Mouse (Mus musculus) megakaryocyte, embryonic 14.5 days (primary cell): ENCODE results near the gene Crispld2. TPM values are rescaled to one million over a fixed set of nuclear protein-coding genes. Genes with fewer than 3 reads are reported as not detected.

Experiments
- H3K27me3 ChIP-seq: replicated peaks from 2 replicates; pipeline ENCODE3; 2012; ENCODE audit warnings: inconsistent platforms
- H3K36me3 ChIP-seq: replicated peaks from 2 replicates; pipeline ENCODE3; 2012; ENCODE audit warnings: low read length, inconsistent platforms, mixed read lengths
- H3K4me1 ChIP-seq: 2 replicates; pipeline ENCODE4 v1.6.1; 2012; ENCODE audit warnings: inconsistent platforms
- H3K4me3 ChIP-seq: replicated peaks from 2 replicates; pipeline ENCODE3; 2012; ENCODE audit warnings: moderate library complexity, mild to moderate bottlenecking, inconsistent platforms
- H3K9me3 ChIP-seq: 2 replicates; pipeline ENCODE4 v1.6.1; 2012; ENCODE audit warnings: inconsistent platforms
- FLI1 ChIP-seq: IDR thresholded peaks from 2 replicates; pipeline ENCODE4 v1.6.1; 2012; ENCODE audit warnings: low read length, inconsistent platforms, mixed read lengths
- GATA1 ChIP-seq: IDR thresholded peaks from 3 replicates; pipeline ENCODE4 v1.6.1; 2012; ENCODE audit warnings: mixed read lengths, low read length, inconsistent platforms, borderline replicate concordance
- polyA plus RNA-seq: library from polyadenylated mRNA; stranded (reverse); fragments of >175 nt; gene quantifications from 2 replicates; pipeline ENCODE4 v1.2.3, GENCODE M21; 2012; ENCODE audit warnings: low replicate concordance; ENCODE audit not compliant: insufficient read depth

Gene Crispld2
- polyA plus RNA-seq, 1 experiment: 0.83 TPM

GRCm38 (mm10) chr8:119960531-119961104 lies 31.6 kb upstream of the Crispld2 start:
- H3K4me1 ChIP-seq: peaks cover 2% of the 10 kb centered on the region; the same call in 1 of the 2 replicates
- H3K36me3 ChIP-seq: peaks cover 27% of the 10 kb centered on the region
- no peak overlapping the region for H3K4me3 ChIP-seq
- no peak for TF ChIP-seq FLI1
- no peak for TF ChIP-seq GATA1
- H3K27me3 ChIP-seq: peaks cover 29% of the 10 kb centered on the region
- peaks cover 1% of the 10 kb centered on the region for H3K9me3 ChIP-seq

- Histone ChIP-seq H3K27me3 (peaks cover 61% of the 10 kb centered on the region), H3K4me1 (no peaks in the 10 kb centered on the region; the same call in 1 of the 2 replicates)
These were observed 27.4 kb upstream of the Crispld2 start for GRCm38 (mm10) chr8:119964859-119965258.

DNA sequence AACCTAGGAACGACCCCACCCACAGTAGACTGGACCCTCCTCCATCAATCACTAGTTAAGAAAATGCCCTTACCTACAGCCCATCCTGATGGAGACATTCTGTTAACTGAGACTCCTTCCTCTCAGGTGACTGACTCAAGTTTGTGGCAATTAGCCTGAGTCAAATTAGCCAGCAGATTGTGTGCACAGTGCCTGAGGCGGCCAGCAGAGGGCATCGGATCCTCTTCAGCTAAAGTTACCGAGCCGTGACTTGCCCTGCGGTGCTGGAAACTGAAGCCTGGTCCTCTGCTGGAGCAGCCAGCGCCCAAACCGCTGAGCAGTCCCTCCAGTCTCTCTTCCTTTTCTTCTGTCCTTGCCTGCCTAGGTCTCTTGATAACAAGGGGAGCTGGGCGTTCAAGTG lies 24.8 kb upstream of the Crispld2 start:
- Histone ChIP-seq H3K36me3 (no peaks in the 10 kb centered on the region), H3K4me3 (no peak overlapping the region), H3K4me1 (peaks cover 2% of the 10 kb centered on the region), H3K27me3 (peaks cover 75% of the 10 kb centered on the region), H3K9me3 (peaks cover 66% of the 10 kb centered on the region)
- no peak for TF ChIP-seq FLI1
- TF ChIP-seq GATA1: no peak

More at GRCm38 (mm10) chr8:119964859-119965258, 27.4 kb upstream of the Crispld2 start:
- H3K36me3 ChIP-seq: no peaks in the 10 kb centered on the region
- peaks cover 41% of the 10 kb centered on the region for H3K9me3 ChIP-seq
- H3K4me3 ChIP-seq: no peak overlapping the region
- TF ChIP-seq FLI1: no peak
- no peak for TF ChIP-seq GATA1

DNA sequence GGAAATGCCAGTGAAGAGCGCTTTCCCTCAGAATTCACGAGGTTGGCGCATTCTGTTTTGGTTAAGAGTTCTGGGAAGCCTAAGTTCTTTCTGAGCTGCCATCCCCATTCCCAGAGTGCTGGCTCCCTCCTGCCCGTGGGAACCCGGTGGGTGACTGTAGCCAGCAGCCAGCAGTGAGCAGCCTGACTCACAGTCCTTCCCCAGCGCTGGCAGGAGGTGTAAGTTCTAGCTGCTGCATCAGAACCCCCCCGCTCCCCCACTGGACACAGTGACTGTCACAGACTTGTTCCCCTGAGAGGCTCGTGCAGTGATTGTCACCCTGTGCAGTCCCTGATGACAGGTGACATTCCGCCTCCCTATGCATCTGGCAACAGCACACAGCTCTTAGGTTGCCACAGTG lies 22.1 kb upstream of the Crispld2 start:
- peaks cover 90% of the 10 kb centered on the region for H3K9me3 ChIP-seq
- TF ChIP-seq FLI1 (no peak), GATA1 (no peak)
- peaks cover 6% of the 10 kb centered on the region for H3K4me1 ChIP-seq
- H3K4me3 ChIP-seq: peak overlapping the region; percentile 40
- peaks cover 79% of the 10 kb centered on the region for H3K27me3 ChIP-seq
- H3K36me3 ChIP-seq: no peaks in the 10 kb centered on the region

DNA sequence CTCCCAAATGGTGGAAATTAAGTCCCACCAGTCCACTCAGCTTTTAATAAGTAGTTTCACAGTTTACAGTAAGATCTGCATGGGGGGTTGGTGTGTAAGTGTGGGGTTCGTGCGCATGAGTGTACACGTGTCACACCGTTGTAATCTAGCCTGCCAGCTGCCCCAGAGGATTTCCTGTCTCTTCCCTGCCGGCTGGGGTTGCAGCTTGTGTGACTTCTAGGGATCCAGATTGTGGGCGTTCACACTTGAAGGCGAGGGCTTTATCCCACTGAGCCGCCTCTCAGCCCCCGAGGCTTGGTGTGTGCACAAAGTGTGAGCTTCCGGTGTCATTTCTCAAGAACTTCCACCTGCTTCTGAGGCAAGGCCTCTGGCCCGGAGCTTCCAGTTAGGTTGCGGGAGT lies 19.7 kb upstream of the Crispld2 start:
- Histone ChIP-seq H3K27me3 (peaks cover 74% of the 10 kb centered on the region), H3K4me1 (peaks cover 6% of the 10 kb centered on the region), H3K9me3 (peaks cover 70% of the 10 kb centered on the region), H3K36me3 (no peaks in the 10 kb centered on the region), H3K4me3 (no peak overlapping the region)
- TF ChIP-seq FLI1 (no peak), GATA1 (no peak)

- Histone ChIP-seq H3K27me3 (peaks cover 63% of the 10 kb centered on the region), H3K9me3 (peaks cover 10% of the 10 kb centered on the region), H3K36me3 (no peaks in the 10 kb centered on the region), H3K4me3 (peak overlapping the region; percentile 38), H3K4me1 (peaks cover 8% of the 10 kb centered on the region)
- no peak for TF ChIP-seq FLI1
- TF ChIP-seq GATA1: no peak
These were observed 13.4 kb upstream of the Crispld2 start for GRCm38 (mm10) chr8:119978770-119979381.

DNA sequence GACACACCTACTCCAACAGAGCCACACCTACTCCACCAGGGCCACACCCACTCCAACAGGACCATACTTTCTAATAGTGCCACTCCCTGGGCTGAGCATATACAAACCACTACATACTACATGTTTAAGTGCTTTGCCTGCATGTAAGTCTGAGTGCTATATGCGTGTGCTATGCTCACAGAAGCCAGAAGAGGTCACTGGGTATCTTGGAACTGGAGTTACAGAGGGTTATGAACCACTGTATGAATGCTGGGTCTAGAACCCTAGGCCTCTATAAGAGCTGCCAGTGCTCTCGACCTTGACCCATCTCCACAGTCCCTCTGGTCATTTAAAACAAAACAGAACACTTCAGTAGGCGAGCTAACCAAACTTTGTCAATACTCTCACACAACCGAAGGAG lies 11.0 kb upstream of the Crispld2 start:
- Histone ChIP-seq H3K4me1 (peaks cover 8% of the 10 kb centered on the region), H3K36me3 (no peaks in the 10 kb centered on the region), H3K9me3 (no peaks in the 10 kb centered on the region), H3K4me3 (no peak overlapping the region), H3K27me3 (peaks cover 57% of the 10 kb centered on the region)
- TF ChIP-seq FLI1: no peak
- no peak for TF ChIP-seq GATA1

- Histone ChIP-seq H3K9me3 (no peaks in the 10 kb centered on the region), H3K4me3 (no peak overlapping the region), H3K36me3 (no peaks in the 10 kb centered on the region), H3K4me1 (peaks cover 4% of the 10 kb centered on the region), H3K27me3 (peaks cover 56% of the 10 kb centered on the region)
- TF ChIP-seq FLI1 (no peak), GATA1 (no peak)
These were observed 8.2 kb upstream of the Crispld2 start for GRCm38 (mm10) chr8:119984085-119984484.

DNA sequence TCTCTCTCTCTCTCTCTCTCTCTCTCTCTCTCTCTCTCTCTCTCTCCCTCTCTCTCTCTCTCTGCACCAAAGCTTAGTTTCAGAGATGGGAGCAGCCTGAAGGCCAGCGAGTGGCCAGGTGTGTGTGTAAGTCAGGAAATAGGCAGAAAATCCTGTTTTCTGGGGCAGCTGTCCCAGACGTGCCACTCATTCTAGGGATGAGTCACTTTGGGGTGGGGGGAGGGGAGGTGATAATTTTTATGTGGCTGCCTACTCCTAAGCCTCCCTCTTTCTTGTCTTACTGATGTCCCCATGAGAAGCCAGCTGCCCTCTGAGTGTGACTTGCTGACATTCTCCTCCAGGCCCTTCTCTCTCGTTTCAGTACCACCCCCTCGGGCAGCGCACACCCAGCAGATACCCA lies 6.1 kb upstream of the Crispld2 start:
- TF ChIP-seq GATA1 (no peak), FLI1 (no peak)
- H3K4me3 ChIP-seq: no peak overlapping the region
- peaks cover 60% of the 10 kb centered on the region for H3K27me3 ChIP-seq
- H3K9me3 ChIP-seq: no peaks in the 10 kb centered on the region
- H3K4me1 ChIP-seq: no peaks in the 10 kb centered on the region
- H3K36me3 ChIP-seq: no peaks in the 10 kb centered on the region

DNA sequence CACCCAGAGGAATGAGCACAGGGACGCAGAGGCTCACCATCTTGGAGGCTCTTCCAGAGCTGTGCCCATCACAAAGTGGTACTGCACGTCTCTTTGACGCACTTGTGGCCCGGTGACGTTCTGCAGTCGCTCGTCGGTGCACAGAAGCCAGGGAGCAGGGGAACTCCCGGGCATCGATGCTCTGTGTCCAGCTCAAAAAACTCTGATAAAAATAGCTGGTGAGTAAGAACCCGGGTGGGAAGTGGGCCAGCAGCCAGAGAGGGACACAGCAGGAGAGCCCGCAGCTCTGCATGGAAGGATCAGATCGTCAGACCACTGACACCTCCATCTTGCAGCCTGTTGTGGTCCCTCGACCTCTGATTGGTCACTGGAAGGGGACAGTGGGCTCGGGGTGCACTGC lies 4.2 kb upstream of the Crispld2 start:
- H3K4me1 ChIP-seq: peaks cover 9% of the 10 kb centered on the region; the same call in 1 of the 2 replicates
- TF ChIP-seq FLI1: no peak
- TF ChIP-seq GATA1: no peak
- no peaks in the 10 kb centered on the region for H3K9me3 ChIP-seq
- H3K36me3 ChIP-seq: no peaks in the 10 kb centered on the region
- H3K27me3 ChIP-seq: peaks cover 65% of the 10 kb centered on the region
- no peak overlapping the region for H3K4me3 ChIP-seq

GRCm38 (mm10) chr8:119994114-119994513 lies 1.9 kb downstream of the Crispld2 start:
- peaks cover 84% of the 10 kb centered on the region for H3K27me3 ChIP-seq
- no peaks in the 10 kb centered on the region for H3K9me3 ChIP-seq
- TF ChIP-seq GATA1: no peak
- no peak for TF ChIP-seq FLI1
- no peaks in the 10 kb centered on the region for H3K36me3 ChIP-seq
- peaks cover 9% of the 10 kb centered on the region; the same call in 1 of the 2 replicates for H3K4me1 ChIP-seq
- H3K4me3 ChIP-seq: no peak overlapping the region
